Mouse (Mus musculus) heart, postnatal 0 days (tissue): ENCODE measurements around the gene Ppp1r15a. TPM values are rescaled to one million over a fixed set of nuclear protein-coding genes. Genes with fewer than 3 reads are reported as not detected.
A peak's percentile ranks its signal among the peaks of the same experiment; 100 is the strongest.
"Not testable (repeated sequence)": the region's sequence is repeated elsewhere in the genome, so short reads cannot be mapped to it uniquely, and the experiment has no call there.

ENCODE experiments used
- ATAC-seq: fragments of 200-750 bp; cut with Nextera tagmentation; 2 replicates; pipeline ENCODE4 v1.8.0; 2017; ENCODE audit warnings: low read depth, moderate number of reproducible peaks, moderate library complexity; ENCODE audit not compliant: insufficient read depth
- DNase-seq: peaks from one replicate; pipeline ENCODE4 v3.0.0-alpha.2; 2016; ENCODE audit warnings: low spot score
- H3K27ac ChIP-seq: fragments of 300-500 bp; sonication (generic); 2 replicates; pipeline ENCODE4 v1.5.1; 2014; ENCODE audit warnings: low read depth, mild to moderate bottlenecking
- H3K27me3 ChIP-seq: fragments of 300-500 bp; sonication (generic); 2 replicates; pipeline ENCODE4 v1.6.1; 2014; ENCODE audit warnings: low read length, mixed read lengths; ENCODE audit not compliant: control insufficient read depth, insufficient read depth
- H3K36me3 ChIP-seq: fragments of 300-500 bp; sonication (generic); replicated peaks from 2 replicates; pipeline ENCODE4 v1.6.1; 2014; ENCODE audit warnings: low read length, mixed read lengths; ENCODE audit not compliant: control insufficient read depth, insufficient read depth
- H3K4me1 ChIP-seq: fragments of 300-500 bp; sonication (generic); 2 replicates; pipeline ENCODE4 v1.6.1; 2014; ENCODE audit warnings: antibody characterized with exemption; ENCODE audit not compliant: control insufficient read depth, insufficient read depth
- H3K4me2 ChIP-seq: fragments of 300-500 bp; sonication (generic); 2 replicates; pipeline ENCODE4 v1.6.1; 2014; ENCODE audit warnings: low read depth, mild to moderate bottlenecking, low read length, moderate library complexity
- H3K4me3 ChIP-seq: fragments of 300-500 bp; sonication (generic); 2 replicates; pipeline ENCODE4 v1.5.1; 2014; ENCODE audit warnings: low read depth, low read length
- H3K9ac ChIP-seq: fragments of 300-500 bp; sonication (generic); replicated peaks from 2 replicates; pipeline ENCODE4 v1.6.1; 2014; ENCODE audit warnings: low read depth, low read length, mixed read lengths
- H3K9me3 ChIP-seq: fragments of 300-500 bp; sonication (generic); replicated peaks from 2 replicates; pipeline ENCODE4 v1.6.1; 2016; ENCODE audit warnings: low read length; ENCODE audit not compliant: control insufficient read depth
- CTCF ChIP-seq: IDR thresholded peaks from 2 replicates; pipeline ENCODE4 v1.5.1; 2016; ENCODE audit warnings: antibody characterized with exemption, control low read depth, low read depth
- EP300 ChIP-seq: IDR thresholded peaks from 2 replicates; pipeline ENCODE4 v1.6.1; 2016; ENCODE audit warnings: antibody characterized with exemption, low read depth
- WGBS: fragments of 180-500 bp; shearing (Covaris S2); extraction: QIAGEN DNeasy Blood & Tissue Kit; methylation state at CpG from one replicate; pipeline ENCODE4 v1.1.7; 2014; 5-methylcytosine and 5-hydroxymethylcytosine counted together
- polyA plus RNA-seq: library from polyadenylated mRNA; unstranded; fragments of >200 nt; fragmentation: Nextera tagmentation; extraction: Ambion mirVana; gene quantifications from 2 replicates; pipeline ENCODE4 v1.2.1, GENCODE M21; 2015
- total RNA-seq: library from RNA; depleted of rRNA; stranded (reverse); fragments of >200 nt; gene quantifications from 2 replicates; pipeline ENCODE4 v1.2.3, GENCODE M21; 2014; ENCODE audit warnings: low replicate concordance

Gene Ppp1r15a
- total and polyA plus RNA-seq, 2 experiments from 2014 or later: 10.6 to 22.8 TPM

DNA sequence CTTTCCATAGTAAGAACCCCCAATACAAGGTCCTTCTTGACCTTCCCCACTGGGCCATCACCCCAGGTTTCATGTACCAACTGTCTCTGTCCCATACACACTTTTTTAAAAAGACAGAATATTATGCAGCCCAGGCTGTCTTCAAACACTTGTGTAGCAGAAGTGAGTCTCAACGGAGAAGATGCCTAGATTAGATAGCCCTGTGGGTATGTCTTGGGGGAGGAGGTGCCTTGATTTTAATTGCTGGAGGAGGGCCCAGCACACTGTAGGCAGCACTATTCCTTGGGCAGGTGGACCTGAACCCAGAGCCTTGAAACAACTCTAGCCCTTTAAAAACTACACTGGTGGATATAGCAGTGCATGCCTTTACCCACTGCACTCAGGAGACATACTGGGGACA lies 43.9 kb downstream of the Ppp1r15a start:
- Histone ChIP-seq H3K27ac (no peak overlapping the region), H3K27me3 (no peaks in the 10 kb centered on the region), H3K4me2 (no peak overlapping the region), H3K9ac (no peak overlapping the region), H3K4me1 (no peaks in the 10 kb centered on the region), H3K9me3 (no peaks in the 10 kb centered on the region), H3K4me3 (no peak overlapping the region), H3K36me3 (no peaks in the 10 kb centered on the region)
- DNase-seq: no peak
- TF ChIP-seq EP300 (no peak), CTCF (no peak)
- 80% methylated on average over 1 of the region's 1 CpGs for WGBS
- ATAC-seq: no peak

DNA sequence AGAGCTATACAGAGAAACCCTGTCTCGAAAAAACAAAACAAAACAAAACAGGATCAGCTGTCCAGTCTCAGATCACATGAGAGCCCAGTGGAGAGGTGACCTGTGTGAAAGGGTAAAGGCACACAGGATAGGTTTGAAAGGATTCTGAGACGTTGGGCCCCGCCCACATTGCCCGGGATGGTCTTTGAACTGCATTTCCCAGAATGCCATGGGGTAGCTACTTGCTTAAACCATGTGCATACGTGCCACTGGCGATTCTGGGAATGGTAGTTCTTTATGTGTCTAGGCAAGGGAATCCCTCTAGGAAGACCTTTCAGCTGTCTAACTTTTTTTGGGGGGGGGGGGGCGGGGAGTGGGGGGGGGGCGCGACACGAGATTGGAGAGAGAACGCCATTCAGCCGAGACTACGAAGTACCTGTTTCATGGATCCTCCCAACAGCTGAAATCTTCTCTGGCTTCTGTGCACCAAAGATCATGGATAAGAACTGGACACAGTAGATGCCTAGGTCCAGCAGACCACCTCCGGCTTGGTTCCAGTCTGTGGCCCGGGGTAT lies 44.6 kb downstream of the Ppp1r15a start, which contains the start of gene Tulp2:
Tulp2 (plus strand) TSS at position 504 of the 554 bp plus-strand sequence.
- Histone ChIP-seq H3K36me3 (no peaks in the 10 kb centered on the region), H3K27me3 (no peaks in the 10 kb centered on the region), H3K4me3 (no peak within 1 kb of the TSS), H3K4me1 (no peaks in the 10 kb centered on the region), H3K9me3 (no peaks in the 10 kb centered on the region), H3K27ac (no peak within 1 kb of the TSS), H3K9ac (no peak within 1 kb of the TSS), H3K4me2 (no peak within 1 kb of the TSS)
- DNase-seq: peak; percentile 63
- ATAC-seq: peak; percentile 76
- no peak for TF ChIP-seq EP300
- no peak for TF ChIP-seq CTCF
- 52% methylated on average over 15 of the region's 15 CpGs for WGBS

DNA sequence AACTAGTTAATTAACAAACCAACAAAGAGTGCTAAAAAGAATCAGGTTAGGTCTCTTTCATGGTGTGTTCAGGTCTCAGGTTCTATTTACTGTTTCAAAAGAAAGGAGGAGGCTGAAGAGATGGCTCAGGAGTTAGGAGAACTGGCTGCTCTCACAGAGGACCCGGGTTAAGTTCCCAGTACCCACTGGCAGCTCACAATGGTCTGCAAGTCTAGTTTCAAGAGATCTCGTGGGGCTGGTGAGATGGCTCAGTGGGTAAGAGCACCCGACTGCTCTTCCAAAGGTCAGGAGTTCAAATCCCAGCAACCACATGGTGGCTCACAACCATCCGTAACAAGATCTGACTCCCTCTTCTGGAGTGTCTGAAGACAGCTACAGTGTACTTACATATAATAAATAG lies 45.8 kb downstream of the Ppp1r15a start:
- not testable (repeated sequence) for H3K4me2 ChIP-seq, H3K27ac ChIP-seq, DNase-seq, H3K4me1 ChIP-seq, H3K9me3 ChIP-seq, H3K27me3 ChIP-seq, H3K9ac ChIP-seq, ATAC-seq, H3K36me3 ChIP-seq, H3K4me3 ChIP-seq
- 76% methylated on average over 3 of the region's 4 CpGs for WGBS

DNA sequence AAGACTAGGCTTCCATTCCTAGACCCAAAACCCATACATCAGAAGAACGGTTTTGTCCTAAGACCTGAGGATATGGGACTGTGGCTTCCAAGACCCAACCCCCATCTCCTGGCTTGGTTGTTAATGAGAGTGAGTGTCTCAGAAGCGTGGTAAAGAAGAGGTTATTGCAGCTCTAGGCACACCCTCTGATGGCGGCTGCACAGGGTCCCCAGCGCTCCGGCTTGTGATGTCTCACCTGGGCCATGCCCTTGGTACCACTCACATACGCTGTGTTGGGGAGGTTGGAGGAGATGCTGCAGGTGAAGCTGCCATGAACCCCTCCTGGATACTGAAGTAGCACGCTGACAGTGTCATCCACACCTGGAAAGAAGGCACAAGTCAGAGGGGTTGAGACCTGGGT lies 47.3 kb downstream of the Ppp1r15a start:
- DNase-seq: no peak
- 90% methylated on average over 7 of the region's 7 CpGs for WGBS
- no peak overlapping the region for H3K9ac ChIP-seq
- no peak overlapping the region for H3K27ac ChIP-seq
- no peaks in the 10 kb centered on the region for H3K9me3 ChIP-seq
- H3K36me3 ChIP-seq: no peaks in the 10 kb centered on the region
- H3K27me3 ChIP-seq: no peaks in the 10 kb centered on the region
- no peak overlapping the region for H3K4me2 ChIP-seq
- H3K4me1 ChIP-seq: no peaks in the 10 kb centered on the region
- ATAC-seq: no peak
- TF ChIP-seq EP300: no peak
- TF ChIP-seq CTCF: no peak
- H3K4me3 ChIP-seq: no peak overlapping the region

DNA sequence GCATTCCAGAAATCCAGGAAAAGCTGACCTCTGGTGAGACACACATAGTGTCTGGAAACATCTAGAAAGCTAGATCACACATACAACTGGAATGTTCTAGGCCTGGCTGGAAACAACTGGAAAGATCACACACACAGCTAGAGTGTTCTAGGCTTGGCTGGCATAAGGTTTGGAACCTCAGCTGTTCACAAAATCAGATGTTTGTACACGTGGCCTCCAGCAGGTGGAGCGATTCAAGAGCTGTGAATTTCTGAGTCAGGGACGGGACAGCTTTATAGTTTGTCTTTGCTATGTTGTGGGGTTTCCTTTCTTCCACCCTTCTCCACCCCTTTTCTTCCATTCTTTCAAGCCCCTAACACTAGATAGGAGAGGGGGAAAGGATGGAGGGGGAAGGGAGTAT lies 49.1 kb downstream of the Ppp1r15a start:
- 9% methylated on average over 3 of the region's 3 CpGs for WGBS
- peak; percentile 74 for TF ChIP-seq CTCF
- no peak for TF ChIP-seq EP300
- 0 out of 2 replicates have a peak, but pooled peaks have one; percentile 49 for ATAC-seq
- H3K27me3 ChIP-seq: no peaks in the 10 kb centered on the region
- no peak overlapping the region for H3K27ac ChIP-seq
- H3K9ac ChIP-seq: no peak overlapping the region
- no peak overlapping the region for H3K4me3 ChIP-seq
- H3K36me3 ChIP-seq: no peaks in the 10 kb centered on the region
- DNase-seq: peak; percentile 63
- H3K4me1 ChIP-seq: no peaks in the 10 kb centered on the region
- no peak overlapping the region for H3K4me2 ChIP-seq
- H3K9me3 ChIP-seq: no peaks in the 10 kb centered on the region

DNA sequence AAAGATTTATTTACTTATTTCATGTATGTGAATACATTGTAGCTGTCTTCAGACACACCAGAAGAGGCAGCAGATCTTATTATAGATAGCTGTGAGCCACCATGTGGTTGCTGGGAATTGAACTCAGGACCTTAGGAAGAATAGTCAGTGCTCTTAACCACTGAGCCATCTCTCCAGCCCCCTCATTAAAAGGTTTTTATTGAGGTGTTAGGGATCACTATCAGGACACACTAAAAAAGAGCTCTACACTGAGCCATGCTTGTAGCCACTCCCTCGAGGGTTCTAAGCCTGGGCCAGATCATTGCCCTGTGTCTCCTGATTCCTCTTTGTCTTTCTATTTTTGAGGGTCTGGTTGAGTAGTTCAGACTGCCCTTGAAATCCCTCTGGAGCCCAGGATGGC lies 49.6 kb downstream of the Ppp1r15a start:
- no peak overlapping the region for H3K9ac ChIP-seq
- DNase-seq: no peak
- WGBS: 32% methylated on average over 1 of the region's 1 CpGs
- no peak overlapping the region for H3K4me3 ChIP-seq
- no peak overlapping the region for H3K27ac ChIP-seq
- H3K27me3 ChIP-seq: no peaks in the 10 kb centered on the region
- H3K4me1 ChIP-seq: no peaks in the 10 kb centered on the region
- no peak for ATAC-seq
- no peaks in the 10 kb centered on the region for H3K9me3 ChIP-seq
- TF ChIP-seq CTCF (no peak), EP300 (no peak)
- H3K4me2 ChIP-seq: no peak overlapping the region
- H3K36me3 ChIP-seq: no peaks in the 10 kb centered on the region
